Mouse (Mus musculus): ENCODE results near the gene Itfg2. TPM values are rescaled to one million over a fixed set of nuclear protein-coding genes. Genes with fewer than 3 reads are reported as not detected.

Gene Itfg2
- 10 to 100 TPM; 57.6 to 70.7 TPM for total RNA-seq (2023)

GRCm38 (mm10) chr6:128424269-128425019 lies at the start of gene Itfg2:
Gene Itfg2 (minus strand): TSS chr6:128424931.

GRCm38 (mm10) chr6:128438317-128438870 lies 13.7 kb upstream of the Itfg2 start, which contains the start of gene Fkbp4:
Gene Fkbp4 (minus strand): TSS chr6:128438677.

GRCm38 (mm10) chr6:128398996-128399395 lies 25.7 kb downstream of the Itfg2 start, which contains the start of gene Nrip2:
Gene Nrip2 (plus strand): TSS chr6:128399296.

GRCm38 (mm10) chr6:128375192-128375591 lies 49.5 kb downstream of the Itfg2 start, which contains the start of the genes Tex52 and Gm44596:
Gene Tex52 (plus strand): TSS chr6:128375456.
Gene Gm44596 (plus strand): TSS chr6:128375503.

GRCm38 (mm10) chr6:128362381-128363006 lies 62.2 kb downstream of the Itfg2 start, which contains the start of the genes Rhno1 and Foxm1:
Gene Rhno1 (minus strand): TSS chr6:128362911.
Gene Foxm1 (plus strand): TSS chr6:128362967.

Other genes starting within 250 kb of the Itfg2 start
- not detected for gene Tead4, start 124.1 kb downstream of the Itfg2 start, total RNA-seq (2023)
- 1 to 10 TPM; 4.3 to 6.8 TPM for gene Tulp3, start 69.1 kb downstream of the Itfg2 start, total RNA-seq (2023)
- gene Rhno1, start 62.0 kb downstream of the Itfg2 start, total RNA-seq (2023), result 10 to 100 TPM; 44.5 to 47.4 TPM
- 10 to 100 TPM; 11.1 to 16.5 TPM for gene Foxm1, start 62.0 kb downstream of the Itfg2 start, total RNA-seq (2023)
- gene Tex52, start 49.5 kb downstream of the Itfg2 start, total RNA-seq (2023), result under 1 TPM; 0.44 to 0.96 TPM
- not detected for gene Gm44596, start 49.4 kb downstream of the Itfg2 start, total RNA-seq (2023)
- gene Nrip2, start 25.6 kb downstream of the Itfg2 start, total RNA-seq (2023), result not detected
- gene Fkbp4, start 13.7 kb upstream of the Itfg2 start, total RNA-seq (2023), result 100 to 1,000 TPM in 1 of 2 experiments, 10 to 100 TPM in 1; 99.0 to 120 TPM
- gene Pzp, start 101.8 kb upstream of the Itfg2 start, total RNA-seq (2023), result not detected
- not detected for gene A2ml1, start 156.7 kb upstream of the Itfg2 start, total RNA-seq (2023)
- gene Klrb1a, start 198.6 kb upstream of the Itfg2 start, total RNA-seq (2023), result 1 to 10 TPM in 1 of 2 experiments, under 1 TPM in 1; 0.96 to 1.0 TPM
- 1 to 10 TPM in 1 of 2 experiments, not detected in 1; 1.8 TPM for gene Clec2h, start 237.5 kb upstream of the Itfg2 start, total RNA-seq (2023)